Mouse (Mus musculus) layer of hippocampus, postnatal 36 days (tissue): ENCODE data around the gene Pde8a. TPM values are rescaled to one million over a fixed set of nuclear protein-coding genes. Genes with fewer than 3 reads are reported as not detected.

Experiments
- DNase-seq, 2 experiments: peaks; one replicate each; pipeline ENCODE4 v3.0.0; 2022
- total RNA-seq, 2 experiments: library from RNA; stranded (reverse); gene quantifications; 2 replicates each; pipeline ENCODE4 v1.2.3; 2021

The Pde8a gene
- total RNA-seq, 2 experiments from 2014 or later = 7.5 to 8.3 TPM

DNA sequence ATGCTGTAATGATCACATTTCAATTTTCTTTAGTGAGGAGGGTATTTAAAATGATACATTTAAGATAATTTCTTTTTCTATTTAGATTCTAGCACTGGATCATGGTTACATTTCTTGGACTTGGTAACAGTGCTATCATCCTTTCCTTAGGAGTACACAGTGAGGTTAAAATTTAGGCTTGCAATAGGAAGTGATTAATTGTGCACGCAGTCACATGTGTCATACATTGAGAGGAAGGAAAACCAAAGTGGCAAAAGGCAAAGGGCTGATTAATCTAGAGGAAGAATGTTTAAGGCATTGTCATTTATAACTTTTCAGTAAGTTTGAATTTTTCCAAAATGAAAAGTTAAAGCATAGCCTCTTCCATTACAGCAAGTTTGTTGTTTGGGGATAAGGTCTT, 67.8 kb downstream of the Pde8a start:
- no peak for DNase-seq

DNA sequence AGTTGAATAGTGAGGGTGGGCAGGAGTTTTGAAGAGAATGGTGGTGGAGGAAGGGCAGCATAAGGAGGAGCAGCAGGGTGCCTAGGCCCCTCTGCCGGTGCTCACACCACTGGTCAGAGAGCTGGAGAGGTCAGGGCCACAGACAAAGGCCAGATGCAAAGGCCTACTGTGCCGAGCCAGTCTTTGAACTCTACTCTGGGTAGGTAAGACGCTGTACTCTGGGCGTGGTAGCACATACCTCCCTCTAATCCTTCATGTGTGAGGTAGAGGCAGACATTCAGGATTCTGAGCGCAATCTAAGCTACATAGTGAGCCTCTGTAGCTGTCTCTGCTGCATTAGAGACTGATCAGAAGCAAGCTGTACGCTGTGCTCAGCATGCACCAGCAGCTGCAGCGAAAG, 73.1 kb downstream of the Pde8a start:
- DNase-seq = no peak

- DNase-seq = no peak
Observed at GRCm38 (mm10) chr7:81286946-81287345, 73.5 kb downstream of the Pde8a start.

- DNase-seq = no peak
Observed at GRCm38 (mm10) chr7:81295169-81295568, 81.8 kb downstream of the Pde8a start.

DNA sequence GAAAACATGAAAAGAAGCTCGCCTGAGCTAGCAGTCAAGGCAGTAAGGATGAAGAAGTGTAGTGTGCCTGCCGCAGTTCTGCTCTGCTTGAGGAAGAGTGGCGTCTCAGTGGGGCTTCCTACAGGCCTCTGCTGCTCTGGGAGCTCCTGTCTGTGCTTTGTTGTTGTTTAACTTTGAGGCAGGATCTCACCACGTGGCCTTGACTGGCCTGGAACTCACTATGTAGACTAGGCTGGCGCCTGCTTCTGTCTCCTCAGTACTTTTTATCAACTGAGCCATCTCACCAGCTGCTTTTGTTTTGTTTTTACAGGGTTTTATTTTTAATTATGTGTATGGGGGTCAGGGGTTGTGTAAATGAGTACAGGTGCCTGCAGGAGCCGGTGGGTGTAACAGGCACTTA, 84.8 kb downstream of the Pde8a start:
- no peak for DNase-seq

DNA sequence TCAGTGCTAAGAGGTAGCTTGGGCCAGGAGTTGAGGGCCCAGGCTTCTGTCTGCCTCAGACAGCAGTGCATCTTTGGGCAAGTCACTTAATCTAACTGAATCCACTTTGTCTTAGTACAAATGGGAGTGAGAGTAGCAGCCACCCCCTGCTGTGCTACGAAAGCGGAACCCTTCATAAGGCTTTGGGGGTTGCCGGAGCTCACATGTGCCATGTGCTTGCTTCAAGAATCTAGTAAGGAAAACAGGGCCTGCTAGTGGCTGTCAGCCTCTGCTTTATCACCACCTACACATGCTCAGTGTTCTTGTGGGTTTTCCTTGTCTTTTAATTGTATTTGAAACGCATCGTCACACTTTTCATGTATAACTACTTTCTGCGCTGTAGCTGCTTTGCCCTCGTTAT, 87.9 kb downstream of the Pde8a start:
- DNase-seq = no peak

DNA sequence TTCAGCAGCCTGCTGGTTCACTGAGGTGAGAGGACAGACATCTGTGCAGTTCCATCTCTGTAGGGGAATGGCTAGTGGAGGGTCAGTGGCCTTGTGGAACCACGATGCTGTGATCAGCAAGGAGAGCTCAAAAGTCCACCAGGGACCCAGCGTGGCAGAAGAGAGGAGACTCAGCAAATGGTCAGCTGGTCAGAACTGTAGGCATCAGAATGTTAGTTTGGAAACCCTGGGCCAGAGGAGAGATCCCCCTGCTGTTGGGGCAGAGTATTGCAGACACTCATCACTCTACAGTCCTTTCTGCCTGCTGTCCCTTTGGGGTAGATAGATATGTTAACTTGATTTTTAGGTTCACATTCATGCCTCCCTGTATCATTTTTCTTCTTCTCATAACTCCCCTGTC, 90.3 kb downstream of the Pde8a start:
- DNase-seq = no peak

GRCm38 (mm10) chr7:81304100-81304499, 90.7 kb downstream of the Pde8a start:
- DNase-seq = no peak

GRCm38 (mm10) chr7:81304675-81305074, 91.3 kb downstream of the Pde8a start:
- no peak for DNase-seq

- DNase-seq = peak; percentile 55 to 69
Observed at GRCm38 (mm10) chr7:81307735-81308134, 94.3 kb downstream of the Pde8a start.

GRCm38 (mm10) chr7:81309247-81309646, 95.9 kb downstream of the Pde8a start:
- DNase-seq = no peak

GRCm38 (mm10) chr7:81311130-81311529, 97.7 kb downstream of the Pde8a start:
- no peak for DNase-seq

DNA sequence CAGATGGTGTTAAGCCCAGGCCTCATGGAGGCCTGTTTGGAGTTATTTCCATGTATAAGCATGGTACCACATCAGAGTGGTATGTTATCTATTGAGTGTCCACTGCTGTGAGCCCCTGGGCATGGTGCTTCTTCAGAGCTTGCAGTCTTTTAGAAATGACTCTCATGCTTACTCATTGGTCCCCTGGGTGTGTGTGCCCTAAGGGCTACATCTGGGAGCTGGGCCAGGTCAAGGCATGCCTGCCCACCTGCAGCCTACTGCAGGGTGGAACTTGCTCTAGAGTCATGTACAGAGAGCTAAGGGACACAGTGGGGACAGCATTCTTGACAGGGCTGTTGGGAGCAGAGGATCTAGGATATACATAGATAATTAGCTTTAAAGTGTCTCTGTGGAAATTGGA, 98.2 kb downstream of the Pde8a start:
- DNase-seq = no peak

DNA sequence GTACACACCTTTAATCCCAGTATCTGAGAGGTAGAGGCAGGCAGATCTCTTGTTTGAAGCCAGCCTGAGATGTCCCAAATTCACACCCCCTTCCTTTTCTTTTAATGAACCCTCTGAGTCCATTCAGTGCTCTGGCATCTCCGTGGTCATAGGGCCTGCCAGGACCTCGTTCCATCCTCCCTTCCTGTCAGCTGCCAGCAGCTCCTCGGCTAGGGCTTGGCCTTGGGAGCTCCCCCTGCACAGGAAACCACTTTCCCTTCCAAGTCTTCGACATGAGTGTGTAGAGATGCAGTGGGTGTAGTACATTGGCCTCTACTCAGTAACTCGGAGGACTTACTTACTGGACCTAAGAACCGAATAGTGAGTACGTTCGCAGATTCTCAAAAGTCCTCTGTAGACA, 102.2 kb downstream of the Pde8a start:
- DNase-seq = no peak

DNA sequence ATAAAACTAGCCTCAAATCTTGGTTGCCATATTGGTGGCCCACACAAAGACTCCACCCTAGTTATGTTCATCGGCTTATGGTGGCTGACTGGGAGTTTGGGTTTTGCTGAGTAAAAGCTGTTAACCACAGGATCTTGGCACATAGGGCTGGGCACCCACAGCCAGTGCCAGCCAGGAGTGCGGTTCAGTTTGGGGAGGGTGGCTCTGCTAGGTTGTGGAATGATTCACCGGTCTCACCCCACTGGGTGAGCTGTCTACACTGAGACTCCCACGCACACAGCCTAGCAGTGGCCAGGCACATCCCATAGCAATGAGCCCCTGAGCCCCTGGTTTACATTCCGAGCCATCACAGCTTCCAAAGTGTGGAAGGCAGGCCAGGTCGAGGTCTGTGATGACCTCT, 106.4 kb downstream of the Pde8a start:
- DNase-seq = no peak

- DNase-seq = no peak
Observed at GRCm38 (mm10) chr7:81321776-81322175, 108.4 kb downstream of the Pde8a start.

DNA sequence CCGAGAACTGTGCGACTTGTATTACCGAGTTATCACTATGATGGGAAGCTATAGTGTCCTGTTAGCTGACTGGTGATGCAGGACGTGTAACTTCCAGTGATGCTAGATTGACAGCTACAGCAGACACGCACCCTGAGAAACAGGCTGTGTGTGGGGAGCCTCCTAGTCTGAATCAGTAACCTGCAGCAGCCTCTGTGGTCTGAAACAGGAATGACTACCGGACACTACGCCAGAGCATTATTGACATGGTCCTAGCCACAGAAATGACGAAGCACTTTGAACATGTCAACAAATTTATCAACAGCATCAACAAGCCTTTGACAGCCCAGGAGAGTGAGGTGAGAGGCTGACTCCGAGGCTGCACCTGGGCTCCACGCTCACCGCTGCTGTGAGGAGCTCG, 112.6 kb downstream of the Pde8a start:
- no peak for DNase-seq

GRCm38 (mm10) chr7:81326859-81327258, 113.5 kb downstream of the Pde8a start:
- no peak for DNase-seq

- no peak for DNase-seq
Observed at GRCm38 (mm10) chr7:81327661-81328060, 114.3 kb downstream of the Pde8a start.

GRCm38 (mm10) chr7:81330767-81331166, 117.4 kb downstream of the Pde8a start:
- no peak for DNase-seq

GRCm38 (mm10) chr7:81331851-81332250, 118.5 kb downstream of the Pde8a start:
- no peak for DNase-seq

DNA sequence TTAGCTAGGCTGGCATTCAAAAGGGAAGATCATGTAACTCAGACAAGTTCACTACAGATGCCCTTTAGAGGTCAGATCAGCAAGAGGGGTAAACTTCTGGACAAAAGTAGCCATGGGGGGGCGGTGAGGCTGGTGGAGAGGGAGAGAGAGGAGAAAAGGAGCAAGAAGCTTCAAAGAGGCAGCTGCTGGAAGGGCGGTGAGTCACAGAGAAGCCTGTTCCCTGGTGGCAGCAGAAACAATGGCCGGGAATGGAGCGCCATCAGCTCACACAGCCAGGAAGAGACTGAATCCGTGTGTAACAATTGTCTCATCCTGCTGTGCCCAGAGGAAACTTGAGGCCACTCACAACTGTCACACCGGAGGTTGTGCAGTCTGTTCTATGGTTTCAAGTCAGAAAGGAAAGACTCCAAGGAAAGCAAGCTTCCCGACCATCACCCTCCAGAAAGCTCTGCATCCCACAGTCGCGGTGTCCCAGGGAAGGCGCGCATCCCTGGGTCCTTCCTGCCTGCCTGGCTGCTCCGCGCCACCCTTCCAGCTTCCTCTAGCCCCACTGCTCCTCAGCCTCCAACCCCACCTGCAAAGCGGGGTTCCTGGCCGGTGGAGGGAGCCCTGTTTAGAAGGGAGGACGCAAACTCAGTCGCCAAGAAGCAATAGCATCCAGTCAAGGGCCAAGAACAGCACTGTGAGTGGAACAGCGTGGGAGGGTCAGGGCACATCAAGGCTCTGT, 122.5 kb downstream of the Pde8a start:
- DNase-seq = no peak

DNA sequence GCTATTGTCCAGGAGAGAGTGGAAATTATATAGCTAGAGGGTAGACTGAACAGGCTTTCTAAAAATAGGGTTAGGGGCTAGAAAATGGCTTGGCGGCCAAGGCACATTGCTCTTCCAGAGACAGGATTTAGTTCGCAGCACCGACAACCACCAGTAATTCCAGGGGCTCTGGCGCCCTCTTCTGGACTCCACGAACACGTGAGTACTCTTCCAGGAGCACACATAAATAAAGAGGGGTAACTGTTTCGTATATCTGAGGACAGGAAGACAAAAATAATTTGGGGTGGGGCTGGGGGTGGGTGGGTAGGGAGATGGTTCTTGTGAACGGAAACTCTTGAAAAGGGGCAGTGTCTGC, 123.0 kb downstream of the Pde8a start:
- no peak for DNase-seq

DNA sequence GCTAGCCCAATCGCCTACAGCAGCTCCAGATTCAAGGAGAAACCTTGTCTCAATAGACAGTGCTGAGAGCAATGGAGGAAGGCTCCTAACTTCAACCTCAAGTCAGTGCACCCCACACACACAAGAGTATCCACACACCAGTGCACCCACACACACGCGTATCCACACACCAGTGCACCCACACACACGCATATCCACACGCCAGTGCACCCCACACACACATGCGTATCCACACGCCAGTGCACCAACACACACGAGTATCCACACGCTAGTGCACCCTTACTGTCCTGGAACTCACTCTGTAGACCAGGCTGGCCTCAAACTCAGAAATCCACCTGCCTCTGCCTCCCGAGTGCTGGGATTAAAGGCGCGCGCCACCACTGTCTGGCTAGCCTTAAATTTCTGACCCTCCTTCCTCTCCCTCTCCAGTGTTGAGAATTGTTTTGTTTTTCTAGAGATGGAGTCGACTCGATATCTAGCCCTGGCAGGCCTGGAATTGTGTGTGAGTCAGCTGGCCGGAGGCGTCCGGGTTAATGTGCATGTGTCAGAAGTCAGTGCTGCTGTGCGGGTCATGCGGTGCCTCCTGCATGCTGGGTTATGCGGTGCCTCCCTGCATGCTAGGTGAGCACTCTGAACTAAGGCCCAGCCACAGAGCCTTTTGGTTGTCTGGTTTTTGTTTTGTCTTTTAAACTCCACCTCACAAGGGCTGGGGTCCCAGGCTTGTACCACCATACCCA, 124.6 kb downstream of the Pde8a start:
- DNase-seq = no peak

GRCm38 (mm10) chr7:81338522-81338873, 125.1 kb downstream of the Pde8a start:
- no peak for DNase-seq
